Mouse (Mus musculus) forebrain, postnatal 0 days (tissue): Measurements from ENCODE around the gene Tcte2. TPM values are rescaled to one million over a fixed set of nuclear protein-coding genes. Genes with fewer than 3 reads are reported as not detected.
"Not testable (repeated sequence)": the region's sequence is repeated elsewhere in the genome, so short reads cannot be mapped to it uniquely, and the experiment has no call there.

Experiments
- ATAC-seq: fragments of 200-750 bp; cut with Nextera tagmentation; 2 replicates; pipeline ENCODE4 v1.8.0; 2017; ENCODE audit warnings: mild to moderate bottlenecking, moderate library complexity
- DNase-seq: peaks from one replicate; pipeline ENCODE4 v3.0.0-alpha.2; 2015
- H3K27ac ChIP-seq: fragments of 300-500 bp; sonication (generic); 2 replicates; pipeline ENCODE4 v1.5.1; 2014; ENCODE audit warnings: low read depth, mild to moderate bottlenecking, antibody characterized with exemption, low read length, moderate library complexity, mixed read lengths
- H3K27me3 ChIP-seq: fragments of 300-500 bp; sonication (generic); 2 replicates; pipeline ENCODE4 v1.6.1; 2014; ENCODE audit warnings: mild to moderate bottlenecking, low read length, mixed read lengths; ENCODE audit not compliant: insufficient read depth
- H3K36me3 ChIP-seq: fragments of 300-500 bp; sonication (generic); 2 replicates; pipeline ENCODE4 v1.6.1; 2014; ENCODE audit warnings: mild to moderate bottlenecking, moderate library complexity; ENCODE audit not compliant: insufficient read depth
- H3K4me1 ChIP-seq: fragments of 300-500 bp; sonication (generic); 2 replicates; pipeline ENCODE4 v1.6.1; 2014; ENCODE audit warnings: antibody characterized with exemption; ENCODE audit not compliant: insufficient read depth
- H3K4me2 ChIP-seq: fragments of 300-500 bp; sonication (generic); 2 replicates; pipeline ENCODE4 v1.6.1; 2014; ENCODE audit warnings: low read depth, mild to moderate bottlenecking, moderate library complexity
- H3K4me3 ChIP-seq: fragments of 300-500 bp; sonication (generic); 2 replicates; pipeline ENCODE4 v1.5.1; 2014; ENCODE audit warnings: low read depth, low read length, mixed read lengths
- H3K9ac ChIP-seq: fragments of 300-500 bp; sonication (generic); 2 replicates; pipeline ENCODE4 v1.6.1; 2014; ENCODE audit warnings: mild to moderate bottlenecking
- H3K9me3 ChIP-seq: fragments of 300-500 bp; sonication (generic); 2 replicates; pipeline ENCODE4 v1.6.1; 2016; ENCODE audit warnings: low read length
- CTCF ChIP-seq: sonication (generic); IDR thresholded peaks from 2 replicates; pipeline ENCODE4 v1.5.1; 2016; ENCODE audit warnings: antibody characterized with exemption, control low read depth, low read depth
- WGBS: fragments of 180-500 bp; shearing (Covaris S2); extraction: QIAGEN DNeasy Blood & Tissue Kit; methylation state at CpG from one replicate; pipeline ENCODE4 v1.1.7; 2014; 5-methylcytosine and 5-hydroxymethylcytosine counted together
- polyA plus RNA-seq: library from polyadenylated mRNA; unstranded; fragments of >200 nt; fragmentation: Nextera tagmentation; extraction: Ambion mirVana; gene quantifications from 2 replicates; pipeline ENCODE4 v1.2.1, GENCODE M21; 2015
- total RNA-seq: library from RNA; depleted of rRNA; stranded (reverse); fragments of >200 nt; gene quantifications from 2 replicates; pipeline ENCODE4 v1.2.3, GENCODE M21; 2014

Gene Tcte2
- total and polyA plus RNA-seq, 2 experiments from 2014 or later, result 10.7 to 22.9 TPM

- Histone ChIP-seq H3K27me3 (no peaks in the 10 kb centered on the region), H3K9ac (no peak overlapping the region), H3K4me1 (peaks cover 19% of the 10 kb centered on the region), H3K4me3 (no peak overlapping the region), H3K4me2 (no peak overlapping the region), H3K36me3 (no peaks in the 10 kb centered on the region), H3K9me3 (no peaks in the 10 kb centered on the region), H3K27ac (peak overlapping the region; percentile 75)
- ATAC-seq (no peak), DNase-seq (no peak)
- TF ChIP-seq CTCF, result no peak
- WGBS, result 68% methylated on average over 6 of the region's 6 CpGs
These were observed 81.9 kb downstream of the Tcte2 start for GRCm38 (mm10) chr17:13679725-13680124.

DNA sequence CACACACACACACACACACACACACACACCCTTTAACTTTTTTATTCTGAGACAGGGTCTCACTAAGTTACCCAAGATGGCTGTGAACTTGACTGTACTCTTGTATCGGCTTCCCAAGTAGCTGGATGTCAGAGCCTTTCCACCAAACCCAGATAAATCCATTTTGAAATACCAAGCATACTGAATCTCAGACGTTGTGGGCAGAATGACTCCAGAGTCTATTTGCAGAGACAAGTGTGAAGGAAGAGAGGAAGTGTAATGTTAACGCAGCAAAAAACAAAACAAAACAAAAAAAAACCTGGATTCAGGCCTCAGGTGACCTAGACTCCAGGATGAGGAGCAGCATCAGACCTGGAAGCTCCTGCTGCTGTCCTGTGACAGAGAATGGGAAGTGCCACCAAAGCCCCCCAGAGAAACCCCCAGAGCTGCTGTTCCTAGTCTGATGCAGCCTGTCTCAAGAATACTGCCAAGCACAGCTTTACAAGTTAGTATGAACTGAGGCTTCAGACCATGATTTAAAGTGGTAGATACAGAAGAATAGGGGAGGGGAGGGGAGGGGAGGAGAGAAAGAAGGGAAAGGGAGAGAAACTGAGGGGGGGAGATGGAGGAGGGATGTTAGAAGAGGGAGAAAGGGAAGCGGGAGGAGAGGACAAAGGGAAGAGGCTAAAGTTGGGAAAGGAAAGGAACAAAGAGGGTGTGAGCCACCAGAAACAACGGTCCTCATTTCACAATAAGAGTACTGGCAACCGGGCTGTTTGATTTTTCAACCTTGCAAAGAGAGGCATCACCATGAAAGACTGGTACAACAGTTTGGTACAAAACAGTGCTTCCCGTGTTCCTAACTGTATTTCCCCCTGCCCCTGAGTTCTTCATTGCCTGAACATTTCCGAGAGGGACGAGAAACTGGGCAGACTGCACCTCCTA lies 84.1 kb downstream of the Tcte2 start:
- Histone ChIP-seq H3K9me3 (no peaks in the 10 kb centered on the region), H3K27me3 (no peaks in the 10 kb centered on the region), H3K36me3 (no peaks in the 10 kb centered on the region), H3K27ac (peak overlapping the region; percentile 83), H3K9ac (peak overlapping the region; percentile 37), H3K4me1 (peaks cover 19% of the 10 kb centered on the region), H3K4me2 (peak overlapping the region; percentile 25), H3K4me3 (peak overlapping the region; percentile 12; the same call in 1 of the 2 replicates)
- TF ChIP-seq CTCF, result no peak
- ATAC-seq, result peak; percentile 70
- 15% methylated on average over 9 of the region's 9 CpGs for WGBS
- DNase-seq, result peak; percentile 80

DNA sequence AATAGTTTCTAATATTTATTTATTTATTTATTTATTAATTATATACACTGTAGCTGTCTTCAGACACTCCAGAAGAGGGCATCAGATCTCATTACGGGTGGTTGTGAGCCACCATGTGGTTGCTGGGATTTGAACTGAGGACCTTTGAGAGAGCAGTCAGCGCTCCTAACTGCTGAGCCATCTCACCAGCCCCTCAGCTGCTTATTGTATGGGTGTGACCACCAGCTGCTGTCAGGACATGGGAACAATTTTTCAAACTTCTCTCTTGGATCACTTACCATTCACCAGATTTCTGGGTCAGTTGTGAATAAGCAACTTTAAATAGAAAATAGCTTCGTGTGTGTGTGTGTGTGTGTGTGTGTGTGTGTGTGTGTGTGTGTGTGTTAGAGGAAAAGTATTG lies 85.5 kb downstream of the Tcte2 start:
- DNase-seq, H3K36me3 ChIP-seq, H3K9ac ChIP-seq, H3K9me3 ChIP-seq, H3K27me3 ChIP-seq, H3K4me2 ChIP-seq, ATAC-seq, H3K4me3 ChIP-seq: not testable (repeated sequence)
- 89% methylated on average over 3 of the region's 3 CpGs for WGBS
- Histone ChIP-seq H3K27ac (peak overlapping the region; percentile 83; the same call in 1 of the 2 replicates), H3K4me1 (peaks cover 19% of the 10 kb centered on the region)

- TF ChIP-seq CTCF, result no peak
- no peak overlapping the region for H3K27ac ChIP-seq
- no peak for ATAC-seq
- H3K9me3 ChIP-seq, result no peaks in the 10 kb centered on the region
- peaks cover 14% of the 10 kb centered on the region for H3K4me1 ChIP-seq
- WGBS, result 73% methylated on average over 4 of the region's 4 CpGs
- H3K4me3 ChIP-seq, result no peak overlapping the region
- DNase-seq, result no peak
- H3K9ac ChIP-seq, result no peak overlapping the region
- no peaks in the 10 kb centered on the region for H3K36me3 ChIP-seq
- no peaks in the 10 kb centered on the region for H3K27me3 ChIP-seq
- H3K4me2 ChIP-seq, result no peak overlapping the region
These were observed 86.0 kb downstream of the Tcte2 start for GRCm38 (mm10) chr17:13675630-13676029.

GRCm38 (mm10) chr17:13674695-13675306 lies 86.8 kb downstream of the Tcte2 start:
- 87% methylated on average over 6 of the region's 6 CpGs for WGBS
- Histone ChIP-seq H3K27me3 (no peaks in the 10 kb centered on the region), H3K36me3 (no peaks in the 10 kb centered on the region), H3K4me1 (peaks cover 13% of the 10 kb centered on the region), H3K4me2 (no peak overlapping the region), H3K4me3 (no peak overlapping the region), H3K9me3 (no peaks in the 10 kb centered on the region), H3K9ac (no peak overlapping the region), H3K27ac (no peak overlapping the region)
- DNase-seq (no peak), ATAC-seq (no peak)
- TF ChIP-seq CTCF, result no peak

DNA sequence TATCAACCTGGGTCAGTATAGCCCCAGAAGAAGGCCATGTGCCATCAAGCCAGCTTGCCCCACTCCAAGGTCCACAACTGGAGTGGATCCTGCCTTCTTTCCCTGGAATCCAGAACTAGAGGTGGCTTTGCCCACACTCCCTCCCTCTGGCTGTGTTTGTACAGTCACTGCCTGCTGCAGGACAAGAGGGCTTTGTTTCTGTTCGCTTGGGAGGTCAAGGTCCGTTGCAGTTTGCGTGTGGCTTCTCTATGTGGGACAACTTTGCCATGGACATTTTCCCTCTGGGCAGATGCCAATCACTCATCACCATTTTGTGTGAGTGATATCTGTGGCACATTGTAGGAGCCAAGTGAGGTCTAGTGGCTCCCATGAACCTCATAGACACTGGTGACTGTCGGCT lies 89.9 kb downstream of the Tcte2 start:
- H3K36me3 ChIP-seq, result no peaks in the 10 kb centered on the region
- DNase-seq, result no peak
- TF ChIP-seq CTCF, result no peak
- no peak overlapping the region for H3K4me2 ChIP-seq
- no peaks in the 10 kb centered on the region for H3K9me3 ChIP-seq
- H3K27me3 ChIP-seq, result no peaks in the 10 kb centered on the region
- H3K9ac ChIP-seq, result no peak overlapping the region
- no peak overlapping the region for H3K27ac ChIP-seq
- 64% methylated on average over 4 of the region's 4 CpGs for WGBS
- no peak for ATAC-seq
- peaks cover 26% of the 10 kb centered on the region for H3K4me1 ChIP-seq
- no peak overlapping the region for H3K4me3 ChIP-seq

GRCm38 (mm10) chr17:13670227-13670626 lies 91.4 kb downstream of the Tcte2 start:
- no peaks in the 10 kb centered on the region for H3K27me3 ChIP-seq
- TF ChIP-seq CTCF, result no peak
- H3K4me1 ChIP-seq, result peaks cover 22% of the 10 kb centered on the region
- DNase-seq (no peak), ATAC-seq (no peak)
- no peak overlapping the region for H3K4me2 ChIP-seq
- H3K4me3 ChIP-seq, result no peak overlapping the region
- H3K36me3 ChIP-seq, result no peaks in the 10 kb centered on the region
- H3K27ac ChIP-seq, result peak overlapping the region; percentile 92
- no peak overlapping the region for H3K9ac ChIP-seq
- H3K9me3 ChIP-seq, result no peaks in the 10 kb centered on the region
